Mouse (Mus musculus): Measurements from ENCODE around the gene Spop.

- no peak for TF ChIP-seq CTCF (IDR thresholded peaks at IDR 0.05; ENCODE audit: low read depth, low read length)
- TF ChIP-seq TAL1 (conservative IDR thresholded peaks at IDR 0.05; ENCODE audit: low read depth, low read length) = no peak
- no peak for TF ChIP-seq POLR2AphosphoS5 (IDR thresholded peaks at IDR 0.05; ENCODE audit: insufficient replicate concordance, low read depth, low read length)
- TF ChIP-seq GATA2 (IDR thresholded peaks at IDR 0.05; ENCODE audit: borderline replicate concordance, low read depth, low read length) = no peak
These were observed 34.3 kb upstream of the Spop start for GRCm38 (mm10) chr11:95379552-95379951.

All from G1E (cell line).